In the genomic region with DNA sequence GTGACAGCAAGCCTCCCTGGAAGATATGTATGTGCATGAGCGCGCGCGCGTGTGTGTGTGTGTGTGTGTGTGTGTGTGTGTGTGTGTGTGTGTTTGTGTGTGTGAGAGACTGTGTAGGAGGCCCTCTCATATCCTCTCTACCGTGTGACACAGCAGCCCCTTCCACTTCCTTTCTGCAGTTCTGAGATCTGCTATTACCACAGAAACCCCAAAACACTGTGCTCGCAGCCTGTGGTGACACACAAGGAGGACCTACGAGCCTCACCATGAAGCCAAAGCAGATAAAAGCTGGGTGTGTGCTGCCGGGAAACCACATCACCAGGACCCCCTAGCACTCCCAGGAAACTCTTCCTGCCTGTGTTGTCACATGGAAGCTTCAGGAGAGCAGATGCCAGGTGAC, we compare ENCODE assay signal across 13 mouse cellular contexts. TPM values are rescaled to one million over a fixed set of nuclear protein-coding genes. Genes with fewer than 3 reads are reported as not detected.
A peak's percentile ranks its signal among the peaks of the same experiment; 100 is the strongest.
DNase-seq lines count a peak whose midpoint lies in the region; ATAC-seq lines count a peak whose summit lies in the region.
"Had no signal": no experiment of that assay in that cellular context is flagged by ENCODE, and none has a peak within 500 bp of the region (broad histone marks: within the 10 kb centered on the region; RNA-seq: fewer than 3 reads in every experiment).

No protein-coding gene starts in this region.

- intact Hi-C loops in heart, postnatal 25 days (cut with DNase I), result no loop called here

- H3K4me3 ChIP-seq in heart, embryonic 16.5 days (ENCODE audit: low read length), result no peak overlapping the region
- H3K4me3 ChIP-seq: heart, adult 2 months; myocyte had no signal

- WGBS in heart, embryonic 16.5 days, result 67% methylated on average over 9 of the region's 9 CpGs

- no peak overlapping the region for H3K4me2 ChIP-seq in heart, embryonic 16.5 days (ENCODE audit: low read depth, low read length)

- H3K27ac ChIP-seq in heart, embryonic 16.5 days (ENCODE audit: low read length), result no peak overlapping the region
- H3K27ac ChIP-seq: heart, adult 2 months had no signal

- no peaks in the 10 kb centered on the region for H3K36me3 ChIP-seq in heart, embryonic 16.5 days (ENCODE audit: control insufficient read depth, insufficient read depth)

- no peaks in the 10 kb centered on the region for H3K9me3 ChIP-seq in heart, embryonic 16.5 days (replicated peaks; ENCODE audit: control insufficient read depth, low read length)

- no peak for DNase-seq in heart, postnatal 25 days (ENCODE audit: low spot score)
- DNase-seq in thymus, postnatal 36 days, result peak; percentile 54 to 72
- no peak for DNase-seq in cerebellum, postnatal 4 days (ENCODE audit: low spot score in 2 of 2)
- DNase-seq in right cerebral cortex, postnatal 4 days, result no peak
- DNase-seq in right cerebral cortex, postnatal 25 days, result no peak
- DNase-seq: heart, adult 2 months; kidney, postnatal 36 days; lung, postnatal 10 days had no signal

- no peaks in the 10 kb centered on the region for H3K4me1 ChIP-seq in heart, embryonic 16.5 days (ENCODE audit: control insufficient read depth, insufficient read depth, low read length)

- H3K27me3 ChIP-seq in heart, embryonic 16.5 days (ENCODE audit: control insufficient read depth, insufficient read depth, low read length), result no peaks in the 10 kb centered on the region

- ATAC-seq in heart, embryonic 16.5 days (replicated peaks; ENCODE audit: extremely low read depth, insufficient read depth, low FRiP score), result peak; percentile 45
- ATAC-seq in granulocyte monocyte progenitor cell, adult 5-6 weeks (replicated peaks; ENCODE audit: poor library complexity, severe bottlenecking), result peak; percentile 91
- ATAC-seq in monocyte, adult 5-6 weeks (replicated peaks; ENCODE audit: insufficient number of reproducible peaks, low FRiP score, low TSS enrichment, poor library complexity, severe bottlenecking), result peak; percentile 74
- ATAC-seq: hindbrain, embryonic 16.5 days had no signal

- no peak overlapping the region for H3K9ac ChIP-seq in heart, embryonic 16.5 days (ENCODE audit: low read length)

RNA-seq across cellular contexts. Expression of a gene that starts 28.1 kb away (rescaled TPM):
- 9.7 and 12.1 TPM in 2 replicates for polyA plus RNA-seq in heart, embryonic 16.5 days (2015; fragmentation: Nextera tagmentation; extraction: Ambion mirVana)
- total RNA-seq in heart, postnatal 25 days (2021), result 10 to 100 TPM; 16.3 TPM
- 117 and 137 TPM in 2 replicates for total RNA-seq in granulocyte monocyte progenitor cell, adult 5-6 weeks (2014; fragmentation: Nextera tagmentation)
- 228 and 243 TPM in 2 replicates for total RNA-seq in granulocyte monocyte progenitor cell, adult 5-6 weeks (2017)
- 131 to 223 TPM (median 204 TPM) in 3 replicates for total RNA-seq in monocyte, adult 5-6 weeks (2017)

RNA-seq across cellular contexts. Expression of a gene that starts 30.5 kb away (rescaled TPM):
- 0.34 and 0.36 TPM in 2 replicates for polyA plus RNA-seq in heart, embryonic 16.5 days (2015; fragmentation: Nextera tagmentation; extraction: Ambion mirVana)
- 1 to 10 TPM; 6.9 to 8.1 TPM for total RNA-seq in heart, postnatal 25 days (2021)
- total RNA-seq in granulocyte monocyte progenitor cell, adult 5-6 weeks (2014; fragmentation: Nextera tagmentation), result not detected in 2 replicates
- total RNA-seq in granulocyte monocyte progenitor cell, adult 5-6 weeks (2017), result not detected in 2 replicates
- total RNA-seq in monocyte, adult 5-6 weeks (2017), result 0.19 to 0.58 TPM (median 0.21 TPM) in 3 replicates

Comparison
In these comparisons a context has a peak if more than half of its experiments do, and no peak if none do; other contexts are left out.
1. DNase-seq: peak in thymus, postnatal 36 days (2 of 2); none in heart, postnatal 25 days (single experiment), cerebellum, postnatal 4 days (0 of 2), right cerebral cortex, postnatal 4 days (single experiment) and right cerebral cortex, postnatal 25 days (single experiment).
2. Peak in every context shown above with its lines, with median percentiles within 50 percentile points of each other: ATAC-seq.